Mouse (Mus musculus) testis, adult 2 months (tissue): ENCODE results near the gene Prm2.

ENCODE experiments used
- CTCF ChIP-seq: fragments of 200-500 bp; IDR thresholded peaks from 2 replicates; pipeline ENCODE4 v1.5.1; 2012; ENCODE audit warnings: low read depth, mild to moderate bottlenecking, inconsistent platforms, low read length, moderate library complexity; ENCODE audit not compliant: control insufficient read depth, insufficient read depth, insufficient replicate concordance
- POLR2A ChIP-seq: fragments of 200-500 bp; IDR thresholded peaks from 2 replicates; pipeline ENCODE4 v1.6.1; 2012; ENCODE audit warnings: low read depth, mild to moderate bottlenecking, inconsistent platforms, low read length, moderate library complexity; ENCODE audit not compliant: control insufficient read depth

- TF ChIP-seq CTCF (no peak), POLR2A (no peak)
Observed at GRCm38 (mm10) chr16:10769661-10770060, 26.3 kb downstream of the Prm2 start.
